Mouse (Mus musculus): Measurements from ENCODE around the gene Macrod2.

Macrod2 gene

DNA sequence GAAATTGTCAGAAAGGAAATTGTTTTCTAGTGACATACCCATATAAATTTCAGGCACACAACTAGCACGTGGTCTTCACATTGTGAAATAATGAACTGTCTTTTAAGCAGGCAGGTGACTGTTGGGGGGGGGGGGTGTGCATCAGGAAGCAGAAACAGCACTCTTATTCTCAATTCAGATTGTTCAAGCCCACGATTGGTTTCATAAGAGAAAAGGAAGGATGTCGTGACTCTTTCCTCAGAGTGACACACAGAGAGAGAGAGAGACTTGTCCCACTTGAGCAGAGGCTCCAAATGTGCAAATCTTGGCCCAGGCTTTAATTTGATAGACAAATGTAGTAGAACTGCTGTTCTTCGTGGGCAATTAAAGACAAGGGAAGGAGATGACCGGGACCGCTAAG is 516.4 kb downstream of the Macrod2 start:
- DNase-seq (ENCODE audit: low read depth, low spot score), result no peak

DNA sequence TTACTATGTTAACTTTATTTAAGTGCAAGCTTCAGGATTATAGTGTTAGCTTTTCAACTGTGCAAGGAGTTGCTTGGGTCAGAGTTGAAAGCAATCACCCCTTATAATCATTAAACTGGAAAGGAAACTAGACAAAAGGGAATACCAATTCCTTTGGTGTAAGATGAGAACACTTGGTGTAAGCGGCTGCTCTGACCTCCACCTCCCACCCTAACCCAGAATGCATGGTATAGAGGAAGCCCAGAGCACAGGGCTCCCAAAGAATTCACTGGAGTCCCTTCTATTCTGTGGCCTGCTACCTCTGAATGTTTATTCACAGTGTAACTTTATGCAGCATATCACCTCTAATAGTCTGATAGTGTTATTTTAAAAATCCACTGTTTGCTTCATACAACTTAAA is 517.1 kb downstream of the Macrod2 start:
- DNase-seq (ENCODE audit: low read depth, low spot score), result no peak

- no peak for DNase-seq (ENCODE audit: low read depth, low spot score)
Measured at GRCm38 (mm10) chr2:140912931-140913330, 517.8 kb downstream of the Macrod2 start.

DNA sequence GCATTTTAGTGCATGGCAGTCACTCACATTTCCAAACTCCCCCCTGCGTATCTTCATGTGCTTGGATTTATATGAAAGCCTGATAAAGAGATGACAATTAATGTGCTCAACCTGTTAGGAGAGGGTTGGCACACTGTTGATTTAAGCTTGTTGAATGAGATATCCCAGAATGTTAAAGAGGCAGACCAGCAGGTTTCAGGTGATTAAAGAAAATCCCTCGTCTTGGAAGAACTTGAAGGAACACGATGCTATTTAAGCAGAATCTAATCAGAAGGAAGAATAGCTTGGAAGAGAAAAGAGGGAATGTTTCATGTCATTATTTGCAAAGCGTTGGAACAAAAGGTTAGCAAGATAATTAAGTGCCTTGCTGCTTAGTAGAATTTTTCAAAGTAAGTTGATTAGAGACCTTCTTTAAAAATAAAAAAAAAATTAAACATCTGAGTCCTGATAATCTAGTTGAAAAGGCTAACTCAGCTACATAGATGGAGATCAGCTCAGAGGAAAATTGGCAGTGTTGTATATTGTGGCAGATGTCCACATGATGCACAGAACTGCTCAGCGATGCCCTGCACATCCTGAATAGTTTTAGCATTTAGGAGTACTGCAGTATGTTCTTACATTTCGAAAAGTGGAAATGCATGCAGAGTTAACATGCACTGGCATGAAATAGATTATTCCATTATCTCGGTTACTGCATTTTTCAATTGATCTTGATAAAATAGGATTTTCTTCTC is 518.7 kb downstream of the Macrod2 start:
- no peak for DNase-seq (ENCODE audit: low read depth, low spot score)

- peak; percentile 30 for DNase-seq (ENCODE audit: low read depth, low spot score)
Measured at GRCm38 (mm10) chr2:140926922-140927321, 531.8 kb downstream of the Macrod2 start.

DNA sequence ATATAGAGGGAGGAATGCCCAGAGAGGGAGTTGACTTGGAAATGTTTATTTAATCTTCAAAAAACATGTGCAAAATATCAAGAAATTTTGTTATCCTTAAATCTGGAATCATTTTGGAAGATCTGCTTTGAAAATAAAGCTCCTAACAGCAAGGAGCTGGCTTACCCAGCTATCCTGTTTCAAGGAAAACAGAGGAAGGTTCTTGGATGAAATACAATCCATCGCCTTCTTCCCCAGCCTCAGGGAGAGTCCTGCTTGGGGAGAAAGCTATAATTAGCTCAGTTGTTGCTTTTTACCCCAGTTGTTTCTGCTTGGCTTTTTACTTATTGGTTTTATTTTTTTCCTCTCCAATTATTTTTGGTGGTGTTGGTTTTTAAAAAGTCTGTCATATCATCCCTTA is 539.4 kb downstream of the Macrod2 start:
- peak; percentile 48 for DNase-seq (ENCODE audit: low read depth, low spot score)

DNA sequence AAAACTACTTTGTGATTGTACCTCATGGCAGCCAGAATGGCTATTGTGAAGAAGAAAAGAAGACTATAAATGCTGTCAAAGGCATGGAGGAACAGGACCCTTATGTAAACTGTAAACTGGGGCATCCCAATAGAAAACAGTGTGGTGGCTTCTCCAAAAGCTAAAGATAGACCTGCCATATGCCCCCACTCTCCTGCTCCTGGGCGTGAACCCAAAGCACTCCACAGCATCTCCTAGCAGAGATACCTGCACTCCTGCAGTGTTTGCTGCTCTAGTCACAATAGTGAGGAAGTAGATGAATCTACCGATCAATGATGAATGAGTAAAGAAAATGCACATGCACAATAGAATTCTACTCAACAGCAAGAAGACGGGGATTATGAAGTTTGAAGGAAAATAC is 554.4 kb downstream of the Macrod2 start:
- no peak for DNase-seq (ENCODE audit: low read depth, low spot score)

DNA sequence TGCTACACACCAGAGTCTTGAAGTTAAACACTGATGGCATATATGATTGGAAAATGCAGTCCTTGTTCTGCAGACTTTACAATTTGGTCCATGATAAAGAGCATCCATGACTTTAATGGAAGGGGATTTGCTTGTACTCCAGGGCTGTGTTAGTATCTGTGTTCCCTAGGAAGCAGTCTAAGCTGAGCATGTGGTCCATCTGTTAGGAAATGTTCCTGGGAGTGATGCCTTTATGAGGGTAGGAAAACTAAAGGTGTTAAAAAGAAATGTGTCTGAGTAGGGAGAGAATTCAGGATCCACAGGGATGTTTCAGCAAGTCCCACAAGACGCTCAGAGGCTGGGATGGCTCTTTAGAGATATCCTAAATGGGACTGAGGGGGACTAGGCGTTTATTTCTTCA is 564.1 kb downstream of the Macrod2 start:
- DNase-seq (ENCODE audit: low read depth, low spot score), result no peak

- DNase-seq (ENCODE audit: low read depth, low spot score), result no peak
Measured at GRCm38 (mm10) chr2:140970181-140970580, 575.1 kb downstream of the Macrod2 start.

DNA sequence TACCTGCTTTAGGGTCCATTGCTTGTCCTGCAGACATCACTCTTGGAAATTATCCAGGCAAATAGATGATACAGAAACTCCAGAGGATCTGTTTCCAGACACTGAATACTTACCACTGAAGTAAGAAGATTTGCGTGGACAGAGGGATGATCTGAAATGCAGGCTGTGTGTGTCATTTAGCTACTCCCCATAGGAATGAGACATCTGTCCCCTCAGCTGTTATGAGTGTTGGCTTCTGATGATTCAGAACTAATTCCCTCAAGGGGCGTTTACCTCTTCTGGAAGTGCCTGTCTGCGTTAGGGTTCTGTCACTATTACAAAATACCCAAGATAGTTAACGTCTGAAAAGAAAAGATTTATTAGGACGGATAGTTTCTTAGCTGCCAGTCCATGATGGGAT is 576.7 kb downstream of the Macrod2 start:
- no peak for DNase-seq (ENCODE audit: low read depth, low spot score)

DNA sequence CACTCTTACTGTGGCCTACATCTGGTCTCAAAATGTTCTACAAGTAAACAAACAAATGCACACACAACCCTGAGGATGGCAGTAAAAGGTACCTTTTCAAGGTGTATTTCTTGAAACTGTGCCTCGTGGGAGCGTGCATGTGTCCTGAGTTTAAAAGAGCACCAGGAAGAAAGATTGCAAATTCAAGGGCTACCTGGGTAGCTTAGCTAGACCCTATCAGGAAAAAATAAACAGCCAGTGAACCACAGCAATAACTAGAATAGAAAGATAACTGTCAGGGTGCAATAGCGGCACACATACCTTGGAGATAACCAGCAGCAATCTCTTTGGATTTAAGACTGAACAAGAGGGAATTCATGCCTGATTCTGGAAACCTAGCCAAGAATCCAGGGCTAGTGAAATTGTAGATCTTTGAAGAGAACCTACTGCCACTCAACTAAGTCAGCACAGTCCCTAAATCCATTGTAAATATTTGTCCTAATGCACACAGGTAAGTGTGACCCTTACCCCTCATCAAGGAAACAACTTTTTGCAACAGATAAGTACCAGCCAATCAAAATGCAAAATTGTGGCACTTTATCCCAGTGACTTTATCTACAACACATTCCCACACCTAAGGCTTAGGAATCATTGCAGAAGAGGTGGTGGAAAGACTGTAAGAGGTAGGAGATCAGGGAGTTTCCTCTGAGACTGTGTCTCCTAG is 590.7 kb downstream of the Macrod2 start:
- no peak for DNase-seq (ENCODE audit: low read depth, low spot score)

- no peak for DNase-seq (ENCODE audit: low read depth, low spot score)
Measured at GRCm38 (mm10) chr2:141003846-141004245, 608.7 kb downstream of the Macrod2 start.

- no peak for DNase-seq (ENCODE audit: low read depth, low spot score)
Measured at GRCm38 (mm10) chr2:141004326-141004725, 609.2 kb downstream of the Macrod2 start.

DNA sequence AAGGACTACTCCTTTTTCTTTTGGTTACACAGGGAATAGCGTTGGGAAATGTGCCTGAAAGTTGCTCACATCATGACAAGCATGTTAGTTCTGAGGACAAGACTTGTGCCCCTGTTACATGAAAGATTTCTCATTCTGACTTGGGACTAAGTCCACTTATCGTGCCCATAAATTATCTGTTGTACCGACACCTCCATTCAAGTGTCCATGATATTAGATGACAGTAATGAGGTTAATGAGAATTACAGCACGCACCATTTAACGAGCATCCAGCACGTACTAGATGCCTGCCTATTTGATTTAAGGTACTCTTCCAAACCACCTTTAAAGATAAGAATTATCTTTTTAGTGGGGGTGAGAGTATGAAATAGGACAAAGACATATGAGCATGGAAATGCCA is 610.5 kb downstream of the Macrod2 start:
- no peak for DNase-seq (ENCODE audit: low read depth, low spot score)

DNA sequence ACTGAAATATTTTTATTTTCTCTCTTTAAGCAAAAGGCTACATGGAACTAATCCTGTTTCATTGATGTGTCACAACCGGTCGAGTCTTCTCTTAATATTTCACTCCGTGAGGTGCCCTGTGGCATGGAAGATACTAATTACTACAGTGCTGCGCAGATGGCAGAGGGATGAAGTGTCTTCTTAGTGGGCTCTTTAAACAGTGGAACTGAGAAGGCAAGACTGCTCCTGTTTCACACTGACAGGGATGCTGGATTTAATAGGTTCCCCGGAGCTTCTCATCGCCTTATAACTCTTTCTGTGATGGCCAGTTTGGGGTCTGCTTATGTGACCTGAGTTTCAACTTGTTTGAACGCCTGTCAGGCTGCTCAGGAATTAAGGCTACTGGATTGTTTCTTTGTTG is 612.6 kb downstream of the Macrod2 start:
- DNase-seq (ENCODE audit: low read depth, low spot score), result no peak

DNA sequence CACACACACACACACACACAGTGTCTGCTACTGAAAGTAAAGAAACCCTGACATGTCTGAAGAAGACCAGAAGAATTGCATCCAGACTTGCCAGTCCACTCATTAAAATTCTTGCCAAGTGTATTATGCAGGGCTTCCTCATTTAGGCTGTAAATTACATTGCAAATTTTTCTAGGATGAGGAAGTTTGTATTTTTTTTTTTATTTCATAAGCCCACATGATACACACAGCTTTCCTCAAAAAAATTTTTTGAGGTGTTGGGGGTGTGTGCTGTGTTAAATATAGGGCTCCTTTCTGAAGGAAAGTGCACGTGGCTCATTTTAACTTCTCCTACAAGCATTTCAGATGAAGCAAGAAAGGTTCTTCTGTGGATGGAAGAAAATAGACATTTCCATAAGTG is 613.3 kb downstream of the Macrod2 start:
- no peak for DNase-seq (ENCODE audit: low read depth, low spot score)

GRCm38 (mm10) chr2:141013443-141014165 is 618.5 kb downstream of the Macrod2 start:
- DNase-seq (ENCODE audit: low read depth, low spot score), result peak; percentile 66

GRCm38 (mm10) chr2:141022971-141023370 is 627.9 kb downstream of the Macrod2 start:
- DNase-seq (ENCODE audit: low read depth, low spot score), result no peak

DNA sequence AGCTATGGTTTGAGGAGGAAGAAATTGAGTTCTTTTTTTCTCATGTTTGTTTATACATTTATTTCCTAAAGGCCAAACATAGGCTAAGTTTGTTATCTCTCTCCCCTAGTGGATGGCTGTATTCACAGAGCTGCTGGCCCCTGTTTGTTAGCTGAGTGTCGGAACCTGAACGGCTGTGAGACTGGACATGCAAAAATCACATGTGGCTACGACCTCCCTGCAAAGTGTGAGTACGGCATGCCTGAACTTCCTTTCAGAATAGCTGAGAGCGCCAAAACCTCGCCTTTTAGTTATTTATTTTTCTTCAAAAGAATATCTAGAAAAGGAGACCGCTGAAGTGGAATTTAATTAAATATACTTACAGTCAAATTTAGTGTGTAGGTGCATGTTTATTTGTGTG is 628.8 kb downstream of the Macrod2 start:
- DNase-seq (ENCODE audit: low read depth, low spot score), result no peak

DNA sequence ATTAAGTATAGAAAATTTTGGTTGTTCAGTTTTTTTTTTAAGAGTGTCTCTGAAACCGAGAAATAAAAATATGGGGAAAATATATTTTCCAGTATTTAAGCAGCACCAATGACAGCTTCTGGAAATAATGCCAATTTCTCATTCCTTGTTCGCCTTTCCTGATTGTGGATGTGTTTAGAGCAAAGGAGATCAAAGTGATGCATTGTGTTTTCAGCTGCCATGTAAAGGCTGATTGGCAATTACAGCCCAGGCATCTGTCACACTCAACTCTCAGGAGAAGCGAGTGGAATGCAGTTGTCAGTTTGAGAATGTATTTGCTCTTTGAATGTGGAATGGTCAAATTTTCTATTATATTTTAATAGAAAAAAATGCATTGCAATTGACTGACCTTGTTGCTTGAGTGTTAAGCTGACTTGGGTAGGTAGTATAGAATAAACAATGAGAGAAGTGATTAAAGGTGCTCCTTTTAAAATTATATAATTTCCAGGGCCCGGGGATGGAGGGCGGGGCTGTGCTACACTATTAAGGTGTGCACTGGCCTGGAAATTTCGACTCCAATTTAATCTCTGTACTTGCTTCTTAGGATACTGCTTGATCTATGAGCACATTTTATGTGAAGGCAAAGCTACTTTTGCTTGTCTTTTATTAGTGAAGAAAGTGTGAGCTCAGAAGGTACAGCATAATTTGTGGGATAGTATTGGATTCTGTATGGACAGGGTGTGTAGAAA is 629.4 kb downstream of the Macrod2 start:
- no peak for DNase-seq (ENCODE audit: low read depth, low spot score)

- DNase-seq (ENCODE audit: low read depth, low spot score), result no peak
Measured at GRCm38 (mm10) chr2:141056685-141057454, 661.8 kb downstream of the Macrod2 start.

Data from mesoderm, embryonic 11.5 days (tissue).